Mouse (Mus musculus): ENCODE data around the gene Hmgxb4. TPM values are rescaled to one million over a fixed set of nuclear protein-coding genes. Genes with fewer than 3 reads are reported as not detected.
A peak's percentile ranks its signal among the peaks of the same experiment; 100 is the strongest.
"Not testable (repeated sequence)": the region's sequence is repeated elsewhere in the genome, so short reads cannot be mapped to it uniquely, and the experiment has no call there.

The Hmgxb4 gene
- total RNA-seq (2014; fragmentation: Nextera tagmentation) (59.6 and 71.8 TPM in 2 replicates), total RNA-seq (2017) (63.6 TPM in 2 replicates)

GRCm38 (mm10) chr8:74993081-74993474 is at the start of gene Hmgxb4:
Gene Hmgxb4 (plus strand): TSS chr8:74993356.
- ATAC-seq (replicated peaks; ENCODE audit: poor library complexity, severe bottlenecking): no peak

- peak; percentile 70 for ATAC-seq (replicated peaks; ENCODE audit: poor library complexity, severe bottlenecking)
Observed at GRCm38 (mm10) chr8:74949445-74949844, 43.7 kb upstream of the Hmgxb4 start.

GRCm38 (mm10) chr8:74963983-74964382 is 29.2 kb upstream of the Hmgxb4 start:
- ATAC-seq (replicated peaks; ENCODE audit: poor library complexity, severe bottlenecking): no peak

GRCm38 (mm10) chr8:74970286-74970685 is 22.9 kb upstream of the Hmgxb4 start:
- ATAC-seq (replicated peaks; ENCODE audit: poor library complexity, severe bottlenecking): not testable (repeated sequence)

- ATAC-seq (replicated peaks; ENCODE audit: poor library complexity, severe bottlenecking): no peak
Observed at GRCm38 (mm10) chr8:74971636-74972035, 21.5 kb upstream of the Hmgxb4 start.

GRCm38 (mm10) chr8:74972322-74972883 is 20.8 kb upstream of the Hmgxb4 start:
- ATAC-seq (replicated peaks; ENCODE audit: poor library complexity, severe bottlenecking): peak; percentile 66

GRCm38 (mm10) chr8:74973121-74973869 is 19.9 kb upstream of the Hmgxb4 start:
- no peak for ATAC-seq (replicated peaks; ENCODE audit: poor library complexity, severe bottlenecking)

GRCm38 (mm10) chr8:74973904-74974303 is 19.3 kb upstream of the Hmgxb4 start:
- no peak for ATAC-seq (replicated peaks; ENCODE audit: poor library complexity, severe bottlenecking)

GRCm38 (mm10) chr8:74977427-74977826 is 15.7 kb upstream of the Hmgxb4 start:
- peak; percentile 76 for ATAC-seq (replicated peaks; ENCODE audit: poor library complexity, severe bottlenecking)

- peak; percentile 71 for ATAC-seq (replicated peaks; ENCODE audit: poor library complexity, severe bottlenecking)
Observed at GRCm38 (mm10) chr8:74980060-74980710, 13.0 kb upstream of the Hmgxb4 start.

- peak; percentile 75 for ATAC-seq (replicated peaks; ENCODE audit: poor library complexity, severe bottlenecking)
Observed at GRCm38 (mm10) chr8:74980711-74981062, 12.5 kb upstream of the Hmgxb4 start.

GRCm38 (mm10) chr8:74981809-74982208 is 11.3 kb upstream of the Hmgxb4 start:
- no peak for ATAC-seq (replicated peaks; ENCODE audit: poor library complexity, severe bottlenecking)

- ATAC-seq (replicated peaks; ENCODE audit: poor library complexity, severe bottlenecking): no peak; the same call in 1 of the 2 replicates
Observed at GRCm38 (mm10) chr8:74987436-74987835, 5.7 kb upstream of the Hmgxb4 start.

- ATAC-seq (replicated peaks; ENCODE audit: poor library complexity, severe bottlenecking): no peak
Observed at GRCm38 (mm10) chr8:74990021-74990420, 3.1 kb upstream of the Hmgxb4 start.

- ATAC-seq (replicated peaks; ENCODE audit: poor library complexity, severe bottlenecking): peak; percentile 91
Observed at GRCm38 (mm10) chr8:74993475-74994451, 607 bp downstream of the Hmgxb4 start.

- ATAC-seq (replicated peaks; ENCODE audit: poor library complexity, severe bottlenecking): no peak
Observed at GRCm38 (mm10) chr8:74994540-74994939, 1.4 kb downstream of the Hmgxb4 start.

GRCm38 (mm10) chr8:75000431-75000830 is 7.3 kb downstream of the Hmgxb4 start:
- peak; percentile 58 for ATAC-seq (replicated peaks; ENCODE audit: poor library complexity, severe bottlenecking)

- ATAC-seq (replicated peaks; ENCODE audit: poor library complexity, severe bottlenecking): no peak
Observed at GRCm38 (mm10) chr8:75008826-75009225, 15.7 kb downstream of the Hmgxb4 start.

GRCm38 (mm10) chr8:75013557-75013956 is 20.4 kb downstream of the Hmgxb4 start:
- ATAC-seq (replicated peaks; ENCODE audit: poor library complexity, severe bottlenecking): no peak

- no peak for ATAC-seq (replicated peaks; ENCODE audit: poor library complexity, severe bottlenecking)
Observed at GRCm38 (mm10) chr8:75013964-75014363, 20.8 kb downstream of the Hmgxb4 start.
